Mouse (Mus musculus) embryonic facial prominence, embryonic 13.5 days (tissue): ENCODE data around the gene Gm12216. TPM values are rescaled to one million over a fixed set of nuclear protein-coding genes. Genes with fewer than 3 reads are reported as not detected.
"Not testable (repeated sequence)": the region's sequence is repeated elsewhere in the genome, so short reads cannot be mapped to it uniquely, and the experiment has no call there.

ENCODE experiments used
- ATAC-seq: fragments of 200-750 bp; cut with Nextera tagmentation; 2 replicates; pipeline ENCODE4 v1.8.0; 2017; ENCODE audit warnings: low read depth; ENCODE audit not compliant: insufficient number of reproducible peaks, insufficient read depth, low FRiP score, low TSS enrichment
- H3K27ac ChIP-seq: fragments of 300-500 bp; sonication (generic); 2 replicates; pipeline ENCODE4 v1.5.1; 2015; ENCODE audit warnings: moderate library complexity, mild to moderate bottlenecking, inconsistent platforms
- H3K27me3 ChIP-seq: fragments of 300-500 bp; sonication (generic); 2 replicates; pipeline ENCODE4 v1.6.1; 2015; ENCODE audit warnings: mild to moderate bottlenecking, inconsistent platforms
- H3K36me3 ChIP-seq: fragments of 300-500 bp; sonication (generic); 2 replicates; pipeline ENCODE4 v1.6.1; 2015; ENCODE audit warnings: mild to moderate bottlenecking, inconsistent platforms
- H3K4me1 ChIP-seq: fragments of 300-500 bp; sonication (generic); 2 replicates; pipeline ENCODE4 v1.6.1; 2015; ENCODE audit warnings: inconsistent platforms
- H3K4me2 ChIP-seq: fragments of 300-500 bp; sonication (generic); 2 replicates; pipeline ENCODE4 v1.6.1; 2015; ENCODE audit warnings: moderate library complexity, mild to moderate bottlenecking, inconsistent platforms
- H3K4me3 ChIP-seq: fragments of 300-500 bp; sonication (generic); 2 replicates; pipeline ENCODE4 v1.5.1; 2015; ENCODE audit warnings: mild to moderate bottlenecking, inconsistent platforms
- H3K9ac ChIP-seq: fragments of 300-500 bp; sonication (generic); 2 replicates; pipeline ENCODE4 v1.6.1; 2015; ENCODE audit warnings: mild to moderate bottlenecking, inconsistent platforms
- H3K9me3 ChIP-seq: fragments of 300-500 bp; sonication (generic); 2 replicates; pipeline ENCODE4 v1.6.1; 2016; ENCODE audit warnings: inconsistent platforms
- WGBS: fragments of 180-500 bp; shearing (Covaris S2); methylation state at CpG from one replicate; pipeline ENCODE4 v1.1.7; 2015; ENCODE audit warnings: mixed read lengths; 5-methylcytosine and 5-hydroxymethylcytosine counted together
- polyA plus RNA-seq: library from polyadenylated mRNA; unstranded; fragments of >200 nt; fragmentation: Nextera tagmentation; extraction: Ambion mirVana; gene quantifications from 2 replicates; pipeline ENCODE4 v1.2.1, GENCODE M21; 2015

Gm12216 gene
- polyA plus RNA-seq, 1 experiment from 2014 or later = not detected

DNA sequence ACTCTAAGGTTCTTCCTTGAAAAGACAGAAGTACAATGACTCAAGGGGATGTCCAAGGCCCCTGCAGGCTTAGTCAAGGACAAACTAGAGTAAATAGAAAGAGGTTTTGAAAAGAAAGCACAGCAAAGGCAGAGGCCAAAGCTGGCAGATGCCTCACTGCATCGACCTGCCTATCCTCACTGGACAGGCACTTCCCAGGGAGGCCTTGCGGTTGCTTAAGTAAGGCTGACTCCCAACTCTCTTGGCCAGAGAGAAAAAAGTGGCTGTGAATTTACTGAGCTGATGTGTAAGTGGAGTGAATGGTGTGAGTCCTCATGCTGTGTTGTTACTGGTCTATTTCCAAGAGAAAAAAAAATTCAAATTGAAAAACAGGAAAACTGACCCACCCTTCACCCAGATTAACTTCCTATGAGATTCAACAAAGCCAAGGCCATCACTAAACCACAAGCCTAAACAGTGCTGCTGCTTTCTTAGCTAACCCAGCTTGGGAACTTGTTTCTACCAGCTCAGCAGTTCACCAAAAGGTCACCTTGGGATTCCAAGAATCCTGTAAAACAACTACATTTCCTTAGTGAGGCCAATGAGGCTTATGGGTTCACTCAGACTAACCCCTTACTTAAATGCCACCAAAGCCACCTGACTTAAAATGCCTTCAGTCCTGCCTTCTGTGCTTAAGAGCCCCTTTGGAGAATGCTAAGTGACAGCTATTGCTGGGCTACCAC lies 12.9 kb upstream of the Gm12216 start:
- H3K9ac ChIP-seq = no peak overlapping the region
- H3K9me3 ChIP-seq = no peaks in the 10 kb centered on the region
- no peak overlapping the region for H3K4me3 ChIP-seq
- H3K27ac ChIP-seq = no peak overlapping the region
- no peak for ATAC-seq
- H3K27me3 ChIP-seq = no peaks in the 10 kb centered on the region
- no peaks in the 10 kb centered on the region for H3K4me1 ChIP-seq
- 90% methylated on average over 2 of the region's 2 CpGs for WGBS
- peaks cover 31% of the 10 kb centered on the region for H3K36me3 ChIP-seq
- no peak overlapping the region for H3K4me2 ChIP-seq

DNA sequence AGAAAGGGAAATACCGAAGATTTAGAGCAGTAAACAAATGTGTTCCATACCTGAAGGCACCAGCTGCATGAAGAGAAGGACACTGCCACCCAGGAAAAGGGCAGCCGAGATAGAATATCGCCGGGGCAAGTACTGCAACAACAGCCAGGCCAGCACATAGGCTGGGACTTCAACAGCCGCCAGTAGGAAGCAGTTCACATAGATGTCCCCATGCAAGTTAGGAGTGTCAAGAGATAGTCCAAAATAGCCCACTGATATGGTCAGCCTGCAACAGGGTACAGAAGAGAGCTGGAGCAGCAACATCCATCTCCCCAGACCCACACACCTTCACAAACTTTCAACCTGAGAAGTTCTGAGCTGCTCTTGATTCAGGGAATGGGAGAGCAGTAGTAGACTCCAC lies 10.1 kb upstream of the Gm12216 start:
- H3K4me2 ChIP-seq = no peak overlapping the region
- H3K27me3 ChIP-seq = no peaks in the 10 kb centered on the region
- H3K4me3 ChIP-seq = no peak overlapping the region
- no peak for ATAC-seq
- no peaks in the 10 kb centered on the region for H3K9me3 ChIP-seq
- peaks cover 31% of the 10 kb centered on the region for H3K36me3 ChIP-seq
- 90% methylated on average over 5 of the region's 5 CpGs for WGBS
- no peak overlapping the region for H3K9ac ChIP-seq
- H3K27ac ChIP-seq = no peak overlapping the region
- no peaks in the 10 kb centered on the region for H3K4me1 ChIP-seq

DNA sequence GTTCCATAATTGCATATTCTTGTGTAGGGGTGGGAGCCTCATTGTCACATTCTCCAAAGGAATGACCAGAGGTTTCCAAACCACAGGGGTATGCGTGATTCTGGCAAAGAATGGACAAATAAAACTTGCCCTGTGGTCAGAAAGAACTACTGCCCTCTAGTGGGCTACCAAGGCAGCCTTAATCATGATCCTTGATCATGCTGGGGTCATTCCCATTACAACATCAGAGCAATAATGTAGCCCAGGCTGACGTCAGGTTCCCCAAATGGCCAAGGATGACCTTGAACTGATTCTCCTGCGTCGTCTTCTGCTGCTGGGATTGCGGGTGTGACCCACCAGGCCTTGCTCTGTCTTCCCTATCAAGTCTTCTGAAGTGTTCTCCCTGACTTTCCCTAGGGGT lies 9.3 kb upstream of the Gm12216 start:
- WGBS = 48% methylated on average over 5 of the region's 5 CpGs
- not testable (repeated sequence) for H3K27ac ChIP-seq, H3K4me1 ChIP-seq, H3K27me3 ChIP-seq, H3K9ac ChIP-seq, H3K9me3 ChIP-seq, H3K4me2 ChIP-seq, H3K4me3 ChIP-seq, ATAC-seq
- peaks cover 31% of the 10 kb centered on the region for H3K36me3 ChIP-seq

- not testable (repeated sequence) for H3K4me2 ChIP-seq, ATAC-seq, H3K27me3 ChIP-seq, H3K36me3 ChIP-seq, H3K4me3 ChIP-seq, H3K4me1 ChIP-seq, H3K9me3 ChIP-seq, H3K9ac ChIP-seq, H3K27ac ChIP-seq
- 91% methylated on average over 3 of the region's 4 CpGs for WGBS
These were observed 5.8 kb upstream of the Gm12216 start for GRCm38 (mm10) chr11:53864724-53865310.

DNA sequence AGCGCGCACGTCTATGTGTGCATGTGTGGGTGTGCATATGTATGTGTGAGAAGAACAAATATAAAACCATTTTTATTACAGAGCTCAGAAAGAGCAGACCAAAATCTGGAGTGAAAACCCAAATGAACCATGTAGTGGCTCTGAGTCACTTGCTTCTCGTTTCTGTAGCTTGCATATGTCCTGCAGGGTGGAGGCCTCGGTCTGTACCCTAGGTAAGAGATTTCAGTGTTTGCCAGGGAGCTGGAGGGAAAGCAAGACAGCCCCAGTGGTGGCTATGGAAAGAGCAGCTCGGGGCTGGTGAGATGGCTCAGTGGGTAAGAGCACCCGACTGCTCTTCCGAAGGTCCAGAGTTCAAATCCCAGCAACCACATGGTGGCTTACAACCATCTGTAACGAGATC lies 1.9 kb upstream of the Gm12216 start:
- not testable (repeated sequence) for H3K9me3 ChIP-seq, H3K4me3 ChIP-seq, H3K27ac ChIP-seq, H3K36me3 ChIP-seq, H3K4me2 ChIP-seq, H3K9ac ChIP-seq, H3K4me1 ChIP-seq, ATAC-seq, H3K27me3 ChIP-seq
- 79% methylated on average over 8 of the region's 9 CpGs for WGBS

DNA sequence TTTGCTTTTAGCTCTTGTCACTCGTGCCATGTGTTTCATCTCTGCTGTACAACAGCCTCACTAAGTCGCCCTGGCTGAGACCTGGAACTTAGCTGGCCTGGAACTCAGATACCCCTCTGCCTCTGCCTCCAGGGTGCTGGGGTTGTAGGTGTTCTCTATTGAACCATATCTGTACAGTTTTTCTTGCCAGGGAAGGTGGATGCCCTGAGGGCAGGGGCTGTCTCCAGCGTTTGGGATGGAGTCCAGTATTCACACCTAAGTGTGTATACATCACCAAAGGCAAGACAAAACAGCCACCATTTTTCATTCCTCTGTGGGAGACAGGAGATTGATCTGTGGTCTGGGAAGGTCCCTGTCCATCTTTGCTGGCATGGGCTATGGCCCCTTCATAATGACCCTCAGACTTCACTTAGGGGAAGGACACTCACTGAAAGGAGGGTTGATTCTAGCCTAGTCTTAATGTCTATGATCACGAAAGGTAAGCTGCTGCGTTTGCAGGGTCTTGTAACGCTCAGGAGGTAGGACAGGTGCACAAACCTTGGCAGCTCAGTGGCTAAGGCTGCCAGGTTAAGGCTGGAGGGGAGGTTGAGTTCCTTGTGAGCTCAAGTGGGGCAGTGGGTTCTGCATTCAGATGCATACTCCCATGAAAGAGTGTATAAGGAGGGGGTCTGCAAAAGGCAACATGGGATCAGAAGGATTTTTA lies 847 bp downstream of the Gm12216 start:
- Histone ChIP-seq H3K4me3 (no peak overlapping the region), H3K4me2 (peak overlapping the region; percentile 72), H3K9me3 (no peaks in the 10 kb centered on the region), H3K9ac (no peak overlapping the region), H3K4me1 (no peaks in the 10 kb centered on the region), H3K27me3 (peaks cover 8% of the 10 kb centered on the region; the same call in 1 of the 2 replicates), H3K27ac (no peak overlapping the region), H3K36me3 (no peaks in the 10 kb centered on the region)
- no peak for ATAC-seq
- WGBS = 78% methylated on average over 6 of the region's 6 CpGs

DNA sequence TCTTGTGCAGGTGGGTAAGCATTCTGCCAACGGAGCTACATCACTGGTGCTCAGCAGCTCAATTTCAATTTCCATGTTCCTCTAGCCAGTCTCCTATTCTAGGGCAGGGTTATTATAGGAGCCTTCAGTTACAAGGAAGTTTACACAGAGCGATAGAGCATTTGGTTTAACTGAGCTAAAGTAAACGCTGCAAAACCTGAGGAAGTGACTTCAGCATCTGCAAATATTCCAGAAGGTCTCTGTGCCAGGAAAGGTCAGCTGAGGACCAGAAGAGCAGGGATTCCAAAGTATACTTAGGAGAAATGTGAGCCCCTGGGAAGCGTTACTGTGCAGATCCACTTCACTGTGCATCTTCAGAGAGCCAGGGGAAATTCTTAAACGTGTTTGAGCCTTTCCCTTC lies 5.4 kb downstream of the Gm12216 start:
- 31% methylated on average over 5 of the region's 5 CpGs for WGBS
- ATAC-seq = no peak
- Histone ChIP-seq H3K4me3 (no peak overlapping the region), H3K27me3 (peaks cover 8% of the 10 kb centered on the region; the same call in 1 of the 2 replicates), H3K36me3 (no peaks in the 10 kb centered on the region), H3K9ac (no peak overlapping the region), H3K4me1 (peaks cover 5% of the 10 kb centered on the region), H3K27ac (no peak overlapping the region), H3K9me3 (no peaks in the 10 kb centered on the region), H3K4me2 (no peak overlapping the region)

GRCm38 (mm10) chr11:53851795-53852194 lies 7.3 kb downstream of the Gm12216 start:
- no peaks in the 10 kb centered on the region for H3K36me3 ChIP-seq
- no peak overlapping the region for H3K4me3 ChIP-seq
- H3K4me1 ChIP-seq = peaks cover 5% of the 10 kb centered on the region
- H3K9me3 ChIP-seq = no peaks in the 10 kb centered on the region
- no peak for ATAC-seq
- no peaks in the 10 kb centered on the region for H3K27me3 ChIP-seq
- WGBS = 37% methylated on average over 5 of the region's 5 CpGs
- H3K9ac ChIP-seq = no peak overlapping the region
- H3K27ac ChIP-seq = no peak overlapping the region
- H3K4me2 ChIP-seq = no peak overlapping the region

GRCm38 (mm10) chr11:53849588-53850320 lies 9.3 kb downstream of the Gm12216 start:
- Histone ChIP-seq H3K4me3 (0 out of 2 replicates have a peak overlapping the region, but pooled peaks have one; percentile 3), H3K9me3 (no peaks in the 10 kb centered on the region), H3K9ac (0 out of 2 replicates have a peak overlapping the region, but pooled peaks have one; percentile 27), H3K27me3 (no peaks in the 10 kb centered on the region), H3K4me1 (peaks cover 5% of the 10 kb centered on the region), H3K36me3 (no peaks in the 10 kb centered on the region), H3K4me2 (peak overlapping the region; percentile 16), H3K27ac (no peak overlapping the region)
- 21% methylated on average over 9 of the region's 9 CpGs for WGBS
- ATAC-seq = peak; percentile 64; the same call in 1 of the 2 replicates

DNA sequence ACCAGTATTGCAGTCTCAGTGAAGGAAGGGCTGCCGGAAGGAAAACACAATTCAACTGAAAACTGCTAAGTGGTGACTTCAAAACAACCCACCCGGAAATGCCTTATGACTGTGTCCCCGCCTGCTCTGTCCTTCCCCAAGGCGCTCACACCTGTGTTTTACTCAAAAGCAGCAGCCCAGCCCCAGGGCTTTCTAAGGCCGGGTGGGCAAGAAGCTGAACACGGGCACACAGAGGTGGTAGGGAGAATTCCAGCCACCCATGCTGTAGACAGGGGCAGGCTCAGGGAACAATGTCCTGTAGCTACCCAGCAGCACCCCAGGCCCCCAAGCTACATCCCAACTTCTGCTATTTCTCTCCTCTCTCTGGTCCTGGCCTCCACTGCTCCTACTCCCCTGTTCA lies 13.4 kb downstream of the Gm12216 start:
- no peak for ATAC-seq
- Histone ChIP-seq H3K27me3 (no peaks in the 10 kb centered on the region), H3K9ac (no peak overlapping the region), H3K36me3 (no peaks in the 10 kb centered on the region), H3K27ac (no peak overlapping the region), H3K4me2 (no peak overlapping the region), H3K9me3 (no peaks in the 10 kb centered on the region), H3K4me1 (peaks cover 10% of the 10 kb centered on the region), H3K4me3 (no peak overlapping the region)
- WGBS = 67% methylated on average over 6 of the region's 6 CpGs

DNA sequence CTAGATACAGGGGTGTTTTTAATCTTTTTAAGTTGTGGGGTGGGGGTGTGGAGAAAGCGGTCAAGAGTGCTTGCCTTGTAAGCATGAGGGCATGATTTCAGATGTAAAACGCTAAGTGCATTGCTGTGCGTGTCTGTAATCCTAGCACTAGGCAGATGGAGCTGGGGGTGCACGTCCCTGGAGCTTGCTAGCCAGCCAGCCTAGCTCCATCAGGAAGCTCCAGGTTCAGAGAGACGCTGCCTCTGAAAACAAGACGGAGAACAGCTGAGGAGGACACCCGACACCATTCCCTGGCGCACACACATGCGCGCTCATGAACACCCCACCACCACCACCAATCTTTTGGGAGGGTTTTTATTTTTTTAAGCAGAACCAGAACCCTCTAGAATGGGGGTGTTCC lies 15.9 kb downstream of the Gm12216 start:
- H3K4me2 ChIP-seq = no peak overlapping the region
- no peaks in the 10 kb centered on the region for H3K27me3 ChIP-seq
- no peak overlapping the region for H3K27ac ChIP-seq
- no peak for ATAC-seq
- H3K4me3 ChIP-seq = no peak overlapping the region
- H3K4me1 ChIP-seq = peaks cover 12% of the 10 kb centered on the region
- no peaks in the 10 kb centered on the region for H3K36me3 ChIP-seq
- no peak overlapping the region for H3K9ac ChIP-seq
- WGBS = 26% methylated on average over 10 of the region's 10 CpGs
- H3K9me3 ChIP-seq = no peaks in the 10 kb centered on the region
